Mouse (Mus musculus) thymus, adult 18-20 months (tissue): Measurements from ENCODE around the gene Msl2.
A peak's percentile ranks its signal among the peaks of the same experiment; 100 is the strongest.

Experiments used
- DNase-seq, 2 experiments: peaks; one replicate each; pipeline ENCODE4 v3.0.0; 2022; ENCODE audit warnings: mixed read lengths in 2 of 2

Gene Msl2

GRCm38 (mm10) chr9:101075091-101075581, 1.2 kb downstream of the Msl2 start:
- peak; percentile 27 to 52 for DNase-seq

DNA sequence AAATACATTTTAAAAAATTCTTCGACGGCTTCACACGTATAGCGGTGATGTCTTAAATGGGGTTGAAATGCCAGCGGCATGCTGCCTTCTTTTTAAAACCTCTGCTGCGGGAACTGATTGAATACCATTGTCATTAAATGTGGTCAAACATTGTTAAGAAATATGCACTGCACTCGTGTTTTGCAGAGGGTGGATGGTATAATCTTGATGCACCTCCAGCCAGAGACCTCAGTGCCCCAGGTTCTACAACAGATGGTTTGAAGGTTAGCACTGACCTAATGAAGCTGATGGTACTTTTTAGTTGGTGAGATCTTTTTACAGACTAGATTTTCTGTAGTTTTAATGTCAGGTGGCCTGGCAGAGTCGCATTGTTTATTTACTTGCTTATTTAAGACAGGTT, 1.8 kb downstream of the Msl2 start:
- no peak for DNase-seq

DNA sequence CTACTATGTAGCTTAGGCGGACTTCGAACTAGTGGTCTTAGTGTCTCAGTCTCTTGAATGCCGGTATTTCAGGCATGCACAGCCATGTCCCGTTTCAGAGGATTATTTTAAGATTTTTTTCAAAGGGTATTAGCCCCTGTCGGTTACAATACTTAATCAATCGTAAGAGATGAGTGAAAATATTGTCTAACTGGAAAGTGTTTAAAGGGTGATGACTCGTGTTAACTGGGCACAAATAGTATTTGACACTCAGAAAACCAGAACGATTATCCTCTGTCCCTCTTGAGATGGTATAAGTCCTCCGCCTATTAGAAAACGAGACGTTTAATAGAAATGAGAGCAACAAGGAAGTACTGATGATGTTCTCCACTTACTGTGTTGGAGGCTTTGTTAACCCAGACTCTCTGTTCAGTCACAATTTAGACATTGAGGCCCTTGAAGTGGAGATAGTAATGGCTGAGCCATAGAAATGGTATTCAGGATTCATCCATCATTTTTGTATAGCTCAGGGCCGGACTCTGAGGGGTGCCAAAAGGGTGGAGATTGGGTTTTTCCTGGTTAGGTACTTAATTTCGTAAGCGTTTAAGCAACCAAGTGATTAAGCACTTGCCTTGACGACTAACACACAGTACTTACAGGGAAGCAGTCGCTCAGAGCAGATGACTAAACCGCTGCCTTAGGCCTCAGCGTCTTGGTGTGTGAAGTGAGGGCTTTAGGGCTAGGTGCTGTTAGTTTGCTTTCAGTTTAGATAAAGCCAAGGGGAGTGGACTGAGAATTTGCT, 2.4 kb downstream of the Msl2 start:
- no peak for DNase-seq

DNA sequence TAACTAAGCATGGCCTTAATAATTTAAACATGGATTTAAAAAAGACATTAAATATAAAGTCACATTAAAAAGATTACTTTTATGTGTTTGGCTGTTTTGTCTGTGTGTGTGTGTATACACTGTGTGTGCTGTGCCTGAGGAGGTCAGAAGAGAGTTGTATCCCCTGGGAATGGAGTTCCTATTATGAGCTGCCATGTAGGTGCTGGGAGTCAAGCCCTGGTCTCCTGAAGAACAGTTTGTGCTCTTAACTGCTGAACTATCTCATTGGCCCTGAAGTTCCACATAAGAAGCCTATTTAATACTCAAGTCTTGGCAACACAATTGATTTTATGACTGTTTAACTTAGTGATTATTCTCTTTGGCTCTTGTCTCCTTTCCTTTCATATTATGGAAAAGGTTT, 3.6 kb downstream of the Msl2 start:
- no peak for DNase-seq

GRCm38 (mm10) chr9:101078579-101078978, 4.7 kb downstream of the Msl2 start:
- DNase-seq: no peak

DNA sequence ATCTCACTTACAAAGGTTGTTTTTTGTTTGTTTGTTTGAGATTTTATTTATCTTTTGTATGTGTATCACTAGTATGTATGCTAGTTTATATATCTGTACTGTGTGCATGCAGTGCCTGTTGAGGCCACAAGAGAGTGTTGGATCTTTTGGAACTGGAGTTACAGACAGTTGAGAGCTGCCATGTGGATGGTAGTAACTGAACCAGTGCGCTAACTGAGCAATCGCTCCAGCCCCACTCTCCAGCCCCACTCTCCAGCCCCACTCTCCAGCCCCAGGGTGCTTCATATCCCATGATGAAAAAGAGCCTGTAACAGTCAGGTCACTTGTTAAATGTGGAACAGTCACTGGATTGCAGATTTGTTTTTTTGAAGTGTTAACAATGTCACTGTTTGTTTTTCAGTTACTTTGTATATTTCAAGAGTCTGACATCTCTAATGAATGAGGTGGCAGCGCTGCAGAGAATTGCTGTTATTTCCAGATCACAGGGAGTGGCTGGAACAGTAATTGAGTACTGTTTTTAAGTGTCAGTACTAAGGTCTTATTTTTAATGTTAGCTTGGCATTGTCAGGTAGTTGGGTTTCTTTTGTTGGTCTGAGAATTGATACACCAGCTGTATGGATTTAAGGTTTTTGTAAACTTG, 6.3 kb downstream of the Msl2 start:
- no peak for DNase-seq

DNA sequence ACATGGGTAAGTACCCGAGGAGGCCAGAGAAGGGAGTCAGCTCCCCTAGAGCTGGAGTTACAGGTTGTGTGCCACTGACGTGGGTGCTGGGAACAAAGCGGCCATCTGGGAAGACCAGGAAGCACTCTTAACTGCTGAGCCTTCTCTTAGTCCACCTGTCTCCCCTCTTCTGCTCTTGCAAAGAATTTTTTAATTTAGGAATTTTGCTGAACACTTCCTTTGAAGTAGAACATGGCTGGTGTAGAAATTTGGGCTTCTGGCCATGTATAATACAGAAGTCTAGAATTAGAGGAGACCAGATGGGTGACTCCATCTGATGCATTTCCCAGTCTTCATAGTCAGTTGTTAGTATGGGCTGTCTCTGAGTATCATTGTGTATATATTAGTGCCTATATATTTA, 9.8 kb downstream of the Msl2 start:
- DNase-seq: no peak

DNA sequence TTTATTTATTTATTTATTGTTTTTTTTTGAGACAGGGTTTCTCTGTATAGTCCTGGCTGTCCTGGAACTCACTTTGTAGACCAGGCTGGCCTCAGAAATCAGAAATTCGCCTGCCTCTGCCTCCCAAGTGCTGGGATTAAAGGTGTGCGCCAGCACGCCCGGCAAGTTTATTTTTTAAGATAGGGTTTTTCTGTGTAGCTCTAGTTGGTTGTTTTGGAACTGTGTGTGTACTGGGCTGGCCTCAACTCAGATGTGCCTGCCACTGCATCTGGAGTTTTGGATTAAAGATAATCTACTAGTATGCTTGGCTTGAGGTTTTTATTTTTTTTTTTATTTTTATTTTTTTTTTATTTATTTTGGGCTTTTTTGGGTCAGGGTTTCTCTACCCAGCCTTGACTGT, 21.5 kb downstream of the Msl2 start:
- no peak for DNase-seq

- DNase-seq: no peak
These were observed 22.6 kb downstream of the Msl2 start for GRCm38 (mm10) chr9:101096461-101096860.

DNA sequence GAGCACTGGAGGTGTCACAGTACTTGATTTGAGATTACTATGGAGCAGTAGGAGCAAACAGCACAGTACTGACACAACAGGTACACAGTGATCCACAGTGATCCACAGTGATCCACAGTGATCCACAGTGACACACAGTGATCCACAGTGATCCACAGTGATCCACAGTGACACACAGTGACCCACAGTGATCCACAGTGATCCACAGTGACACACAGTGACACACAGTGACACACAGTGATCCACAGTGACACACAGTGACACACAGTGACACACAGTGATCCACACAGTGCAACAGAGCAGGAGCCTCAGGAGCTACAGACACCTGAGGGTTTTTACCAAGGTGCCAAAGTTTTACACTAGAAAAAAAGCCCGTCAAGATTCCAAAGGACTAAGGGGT, 23.6 kb downstream of the Msl2 start:
- no peak for DNase-seq

DNA sequence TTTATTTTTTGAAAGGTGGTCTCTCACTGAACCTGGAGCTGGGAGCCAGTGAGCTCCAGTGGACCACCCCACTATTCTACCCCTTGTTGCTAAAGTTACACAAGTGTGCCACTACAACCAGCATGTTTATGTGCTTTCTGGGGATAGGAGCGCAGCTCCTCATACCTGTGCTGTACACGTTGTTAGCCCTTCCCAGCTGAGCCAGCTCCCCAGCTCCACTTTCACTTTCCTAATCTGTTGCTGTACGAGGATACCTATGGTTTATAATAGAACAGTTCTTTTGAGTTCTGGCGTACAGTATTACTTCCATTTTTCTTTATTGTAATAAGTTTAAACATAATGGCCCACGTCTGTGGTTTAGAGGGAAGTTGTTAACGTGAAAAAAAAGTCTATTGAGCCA, 25.5 kb downstream of the Msl2 start:
- no peak for DNase-seq

- no peak for DNase-seq
These were observed 26.3 kb downstream of the Msl2 start for GRCm38 (mm10) chr9:101100163-101100562.

- no peak for DNase-seq
These were observed 27.6 kb downstream of the Msl2 start for GRCm38 (mm10) chr9:101101547-101101946.

DNA sequence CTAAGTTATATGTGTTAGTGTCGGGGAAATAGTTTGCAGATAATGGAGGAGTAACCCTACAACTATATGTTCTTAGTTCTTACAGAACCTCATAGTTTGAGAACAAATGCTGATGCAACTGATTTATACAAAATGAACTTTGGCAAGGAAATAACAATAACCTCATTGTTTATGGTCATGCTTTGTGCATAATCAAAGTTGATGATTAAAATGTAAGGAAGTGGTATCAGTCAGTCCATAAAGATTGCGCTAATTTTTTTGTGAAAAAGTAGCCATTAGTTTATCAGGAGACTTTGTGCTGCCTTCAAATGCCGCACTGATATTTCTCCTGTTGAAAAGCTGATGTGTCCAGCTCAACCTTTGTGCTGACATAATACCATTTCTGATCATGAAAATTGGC, 28.4 kb downstream of the Msl2 start:
- DNase-seq: no peak

DNA sequence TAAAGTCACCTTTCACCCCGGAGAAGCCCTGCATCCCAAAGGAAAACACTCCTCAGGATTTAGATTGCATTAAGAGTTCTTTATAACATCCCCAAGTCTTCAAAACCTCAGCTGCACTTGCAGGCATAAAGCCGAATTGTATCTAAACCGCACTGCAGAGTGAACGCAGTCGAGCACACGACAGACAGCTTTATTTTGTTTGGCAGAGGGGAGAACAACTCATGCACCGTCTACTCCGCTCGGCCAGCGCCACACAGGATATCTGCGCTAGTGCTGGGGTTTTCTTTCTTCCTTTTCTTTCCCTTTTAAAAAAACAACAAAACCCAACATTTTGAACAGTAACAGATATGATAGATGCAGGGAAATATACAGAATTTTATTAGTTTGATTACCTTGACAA, 31.0 kb downstream of the Msl2 start:
- DNase-seq: no peak

- DNase-seq: no peak
These were observed 31.8 kb downstream of the Msl2 start for GRCm38 (mm10) chr9:101105735-101106134.

DNA sequence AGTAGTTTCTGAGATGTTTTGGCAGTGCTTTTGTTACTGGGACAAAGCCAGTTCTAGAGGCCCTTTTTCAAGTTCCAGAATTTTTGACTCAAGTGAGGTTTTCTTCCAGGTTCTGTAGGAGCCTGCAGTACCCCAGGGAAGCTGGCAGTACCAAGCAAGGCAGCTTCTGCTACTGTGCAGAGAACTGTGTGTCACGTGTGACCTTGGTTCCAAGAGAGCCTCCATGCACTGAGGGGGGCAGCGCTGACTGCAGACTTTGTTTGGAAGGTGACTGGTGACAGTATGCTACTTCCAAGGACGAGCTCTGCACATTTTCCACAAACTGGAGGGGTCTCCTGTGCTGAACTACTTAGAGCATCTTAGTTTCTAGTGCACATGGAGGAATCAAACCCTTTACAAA, 33.5 kb downstream of the Msl2 start:
- no peak for DNase-seq

DNA sequence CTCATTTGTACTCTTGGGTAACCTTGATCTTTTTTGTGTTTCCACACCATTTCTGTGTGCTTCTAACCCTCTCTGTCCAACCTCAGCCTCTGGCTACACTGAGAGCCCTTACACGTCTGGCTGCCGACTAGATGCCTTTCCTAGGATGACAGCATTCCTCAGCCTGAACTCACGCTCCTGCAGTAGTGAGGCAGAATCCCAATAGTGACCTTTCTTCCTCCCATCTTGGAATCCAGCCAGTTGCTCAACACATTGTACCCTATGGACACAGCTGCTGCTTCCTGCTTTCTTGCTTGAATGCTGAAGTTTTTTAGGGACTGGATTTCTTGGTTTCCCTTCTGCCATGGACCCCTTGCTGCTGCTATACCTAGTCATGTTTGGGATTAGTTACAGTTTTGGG, 36.1 kb downstream of the Msl2 start:
- DNase-seq: no peak

GRCm38 (mm10) chr9:101113317-101113716, 39.4 kb downstream of the Msl2 start:
- DNase-seq: no peak

- DNase-seq: no peak
These were observed 40.4 kb downstream of the Msl2 start for GRCm38 (mm10) chr9:101114182-101114884.

DNA sequence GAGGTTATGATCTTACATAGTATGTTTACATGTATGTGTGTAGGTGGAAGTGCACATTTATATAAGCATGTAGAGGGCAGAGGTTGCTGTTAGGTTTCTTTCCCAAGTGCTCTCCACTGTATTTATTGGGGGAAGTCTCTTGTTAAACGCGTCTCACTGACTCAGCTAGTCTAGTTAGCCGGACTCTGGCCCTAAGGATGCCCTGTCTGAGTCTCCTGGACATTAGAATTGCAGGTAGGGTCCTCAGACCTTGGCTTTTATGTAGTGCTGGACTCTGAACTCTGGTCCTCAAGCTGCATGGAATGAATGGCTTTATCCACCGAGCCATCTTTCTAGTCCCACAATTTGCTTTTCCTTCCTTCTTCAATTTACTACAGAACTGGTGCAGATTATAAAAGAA, 69.7 kb downstream of the Msl2 start:
- DNase-seq: no peak

GRCm38 (mm10) chr9:101152872-101153271, 79.0 kb downstream of the Msl2 start:
- no peak for DNase-seq
